Mouse (Mus musculus) hindbrain, embryonic 11.5 days (tissue): Measurements from ENCODE around the gene Stac2. TPM values are rescaled to one million over a fixed set of nuclear protein-coding genes. Genes with fewer than 3 reads are reported as not detected.

Experiments
- ATAC-seq: fragments of 200-750 bp; cut with Nextera tagmentation; 2 replicates; pipeline ENCODE4 v1.8.0; 2017; ENCODE audit warnings: mild to moderate bottlenecking, moderate TSS enrichment, moderate library complexity; ENCODE audit not compliant: low FRiP score
- DNase-seq: peaks from one replicate; pipeline ENCODE4 v3.0.0-alpha.2; 2015; ENCODE audit warnings: low spot score
- H3K27ac ChIP-seq: fragments of 300-500 bp; sonication (generic); 2 replicates; pipeline ENCODE4 v1.5.1; 2014; ENCODE audit warnings: mild to moderate bottlenecking, low read depth, low read length
- H3K27me3 ChIP-seq: fragments of 300-500 bp; sonication (generic); 2 replicates; pipeline ENCODE4 v1.6.1; 2014; ENCODE audit warnings: mild to moderate bottlenecking, low read length, moderate library complexity, mixed read lengths; ENCODE audit not compliant: control insufficient read depth, insufficient read depth
- H3K36me3 ChIP-seq: fragments of 300-500 bp; sonication (generic); 2 replicates; pipeline ENCODE4 v1.6.1; 2014; ENCODE audit warnings: mild to moderate bottlenecking, low read length, moderate library complexity, mixed read lengths; ENCODE audit not compliant: control insufficient read depth, insufficient read depth
- H3K4me1 ChIP-seq: fragments of 300-500 bp; sonication (generic); replicated peaks from 2 replicates; pipeline ENCODE4 v1.6.1; 2014; ENCODE audit warnings: low read length, mixed read lengths; ENCODE audit not compliant: control insufficient read depth, insufficient read depth
- H3K4me2 ChIP-seq: fragments of 300-500 bp; sonication (generic); replicated peaks from 2 replicates; pipeline ENCODE4 v1.6.1; 2014; ENCODE audit warnings: mild to moderate bottlenecking, low read depth, low read length
- H3K4me3 ChIP-seq: fragments of 300-500 bp; sonication (generic); 2 replicates; pipeline ENCODE4 v1.5.1; 2014; ENCODE audit warnings: low read depth, low read length
- H3K9ac ChIP-seq: fragments of 300-500 bp; sonication (generic); 2 replicates; pipeline ENCODE4 v1.6.1; 2014; ENCODE audit warnings: low read depth, low read length
- H3K9me3 ChIP-seq: fragments of 300-500 bp; sonication (generic); 2 replicates; pipeline ENCODE4 v1.6.1; 2016; ENCODE audit warnings: low read length; ENCODE audit not compliant: control insufficient read depth
- WGBS: fragments of 180-500 bp; shearing (Covaris S2); extraction: QIAGEN DNeasy Blood & Tissue Kit; methylation state at CpG from one replicate; pipeline ENCODE4 v1.1.7; 2014; 5-methylcytosine and 5-hydroxymethylcytosine counted together
- polyA plus RNA-seq: library from polyadenylated mRNA; unstranded; fragments of >200 nt; fragmentation: Nextera tagmentation; extraction: Ambion mirVana; gene quantifications from 2 replicates; pipeline ENCODE4 v1.2.1, GENCODE M21; 2014

The Stac2 gene
- polyA plus RNA-seq, 1 experiment from 2014 or later = 1.4 TPM

DNA sequence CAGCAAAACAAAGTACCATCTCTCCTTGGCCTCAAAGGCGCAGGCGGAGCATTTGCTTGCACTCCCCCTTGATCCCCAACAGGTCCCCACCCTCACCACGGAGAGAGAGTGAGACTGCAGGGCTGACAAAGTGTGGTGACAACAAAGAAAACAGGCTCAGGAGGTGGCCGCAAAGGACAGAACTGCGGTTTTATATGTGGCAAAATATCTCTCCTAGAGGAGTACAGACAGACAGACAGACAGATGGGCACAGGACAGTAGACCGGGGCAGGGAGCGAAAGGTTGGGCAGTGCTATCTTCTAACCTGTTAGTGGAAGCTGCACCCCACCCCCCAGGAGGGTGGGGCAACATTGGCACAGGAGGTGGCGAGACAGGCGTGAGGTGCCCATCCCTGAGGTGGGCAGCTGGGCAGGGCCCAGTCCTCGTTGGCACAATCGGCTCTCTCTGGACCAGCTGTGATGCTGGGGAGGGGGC, 51.9 kb downstream of the Stac2 start:
- 36% methylated on average over 11 of the region's 11 CpGs for WGBS
- ATAC-seq (no peak), DNase-seq (no peak)
- Histone ChIP-seq H3K4me2 (no peak overlapping the region), H3K27ac (no peak overlapping the region), H3K9me3 (no peaks in the 10 kb centered on the region), H3K36me3 (no peaks in the 10 kb centered on the region), H3K4me1 (peaks cover 2% of the 10 kb centered on the region; the same call in 1 of the 2 replicates), H3K27me3 (peaks cover 4% of the 10 kb centered on the region; the same call in 1 of the 2 replicates), H3K9ac (no peak overlapping the region), H3K4me3 (no peak overlapping the region)

DNA sequence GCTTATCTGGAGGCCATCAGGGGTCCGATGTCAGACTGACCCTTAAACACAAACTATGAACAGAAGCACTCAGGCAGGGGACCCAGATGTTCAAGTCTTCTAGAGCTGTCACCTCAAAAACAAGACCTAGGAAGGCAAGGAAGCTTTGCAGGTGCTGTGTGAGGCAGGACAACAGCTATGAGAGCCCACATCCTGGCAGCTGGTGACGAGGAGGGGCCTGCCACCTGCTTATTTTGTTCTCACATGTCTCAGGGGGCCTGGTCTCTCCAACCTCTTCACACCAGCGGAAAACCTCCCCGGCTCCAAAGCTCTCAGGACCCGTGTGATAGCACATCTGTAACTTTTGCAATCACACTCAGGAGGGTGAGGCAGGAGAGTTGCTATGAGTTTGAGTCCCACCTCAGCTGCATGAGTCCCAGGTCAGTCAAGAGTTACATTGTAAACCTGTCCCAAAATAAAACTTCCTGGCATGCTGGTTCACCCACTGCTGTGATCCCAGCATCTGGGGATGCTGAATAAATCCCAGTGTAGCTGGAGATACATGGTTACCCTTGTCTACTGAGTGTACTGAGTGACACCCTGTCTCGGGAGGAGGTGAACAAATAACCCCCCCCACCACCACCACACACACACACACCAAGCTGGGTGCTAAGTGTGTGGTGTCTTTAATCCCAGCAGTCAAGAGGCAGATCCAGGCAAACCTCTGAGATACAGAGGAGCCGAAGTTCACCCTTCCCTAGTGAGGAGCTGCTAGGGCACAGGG, 52.7 kb downstream of the Stac2 start:
- Histone ChIP-seq H3K27ac (no peak overlapping the region), H3K9me3 (no peaks in the 10 kb centered on the region), H3K36me3 (no peaks in the 10 kb centered on the region), H3K9ac (no peak overlapping the region), H3K4me2 (no peak overlapping the region), H3K4me1 (peaks cover 2% of the 10 kb centered on the region; the same call in 1 of the 2 replicates), H3K27me3 (peaks cover 4% of the 10 kb centered on the region; the same call in 1 of the 2 replicates), H3K4me3 (no peak overlapping the region)
- WGBS = 43% methylated on average over 7 of the region's 7 CpGs
- ATAC-seq (no peak), DNase-seq (no peak)

DNA sequence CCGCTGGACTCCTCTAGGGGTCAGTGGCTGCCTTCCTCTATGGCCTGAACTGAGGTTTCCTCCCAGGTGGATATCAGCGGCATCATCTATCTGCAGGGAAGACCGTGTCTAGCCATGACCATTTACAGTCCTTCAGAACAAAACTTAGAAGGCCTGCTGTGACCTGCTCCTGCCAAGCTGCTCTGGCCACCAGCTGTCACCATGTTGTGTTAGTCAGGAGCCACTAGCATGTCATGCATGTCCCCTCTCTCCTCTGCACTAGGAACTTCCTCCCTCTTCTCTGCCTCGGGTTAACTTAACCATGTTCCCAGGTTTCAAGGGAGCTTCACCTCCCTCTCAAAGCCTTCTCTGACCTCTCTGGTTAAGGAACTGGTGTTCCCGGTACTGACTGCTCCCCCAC, 53.5 kb downstream of the Stac2 start:
- no peak overlapping the region for H3K9ac ChIP-seq
- no peak for ATAC-seq
- 68% methylated on average over 5 of the region's 5 CpGs for WGBS
- no peaks in the 10 kb centered on the region for H3K36me3 ChIP-seq
- H3K27ac ChIP-seq = no peak overlapping the region
- no peaks in the 10 kb centered on the region for H3K9me3 ChIP-seq
- H3K4me1 ChIP-seq = peaks cover 6% of the 10 kb centered on the region
- no peak for DNase-seq
- peaks cover 6% of the 10 kb centered on the region; the same call in 1 of the 2 replicates for H3K27me3 ChIP-seq
- no peak overlapping the region for H3K4me2 ChIP-seq
- H3K4me3 ChIP-seq = no peak overlapping the region

DNA sequence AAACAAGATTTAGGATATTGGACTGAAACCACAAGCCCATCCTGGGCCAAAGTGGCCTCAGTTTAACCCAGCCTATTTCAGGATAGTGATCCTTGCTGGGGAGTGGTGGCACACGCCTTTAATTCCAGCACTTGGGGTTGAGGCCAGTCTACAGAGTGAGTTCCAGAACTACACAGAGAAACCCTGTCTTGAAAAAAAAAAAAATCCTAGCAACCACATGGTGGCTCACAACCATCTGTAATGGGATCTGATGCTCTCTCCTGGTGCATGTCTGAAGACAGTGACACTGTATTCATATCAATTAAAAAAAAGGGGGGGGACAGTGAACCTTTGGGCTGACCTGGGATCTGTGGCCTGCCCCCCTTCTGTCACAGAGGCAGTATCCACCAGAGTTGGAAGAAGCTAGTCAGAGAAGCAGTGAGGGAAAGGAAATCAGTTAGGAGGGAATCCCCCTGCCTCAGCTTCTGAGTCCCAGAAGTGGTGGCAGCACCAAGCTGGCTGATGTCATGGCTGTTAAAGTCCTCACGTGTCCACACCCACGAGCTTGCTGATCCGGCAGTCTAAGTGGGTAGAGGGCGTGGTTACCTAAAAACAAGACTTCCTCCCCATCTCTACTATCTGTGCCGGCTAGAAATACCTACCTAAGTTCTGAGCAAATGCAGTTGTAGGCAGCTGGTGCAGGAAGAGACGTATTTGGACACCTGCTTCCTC, 54.2 kb downstream of the Stac2 start:
- Histone ChIP-seq H3K27me3 (peaks cover 6% of the 10 kb centered on the region; the same call in 1 of the 2 replicates), H3K9ac (no peak overlapping the region), H3K9me3 (no peaks in the 10 kb centered on the region), H3K4me3 (no peak overlapping the region), H3K36me3 (no peaks in the 10 kb centered on the region), H3K27ac (no peak overlapping the region), H3K4me2 (no peak overlapping the region), H3K4me1 (peaks cover 6% of the 10 kb centered on the region)
- ATAC-seq (no peak), DNase-seq (no peak)
- WGBS = 62% methylated on average over 7 of the region's 7 CpGs

DNA sequence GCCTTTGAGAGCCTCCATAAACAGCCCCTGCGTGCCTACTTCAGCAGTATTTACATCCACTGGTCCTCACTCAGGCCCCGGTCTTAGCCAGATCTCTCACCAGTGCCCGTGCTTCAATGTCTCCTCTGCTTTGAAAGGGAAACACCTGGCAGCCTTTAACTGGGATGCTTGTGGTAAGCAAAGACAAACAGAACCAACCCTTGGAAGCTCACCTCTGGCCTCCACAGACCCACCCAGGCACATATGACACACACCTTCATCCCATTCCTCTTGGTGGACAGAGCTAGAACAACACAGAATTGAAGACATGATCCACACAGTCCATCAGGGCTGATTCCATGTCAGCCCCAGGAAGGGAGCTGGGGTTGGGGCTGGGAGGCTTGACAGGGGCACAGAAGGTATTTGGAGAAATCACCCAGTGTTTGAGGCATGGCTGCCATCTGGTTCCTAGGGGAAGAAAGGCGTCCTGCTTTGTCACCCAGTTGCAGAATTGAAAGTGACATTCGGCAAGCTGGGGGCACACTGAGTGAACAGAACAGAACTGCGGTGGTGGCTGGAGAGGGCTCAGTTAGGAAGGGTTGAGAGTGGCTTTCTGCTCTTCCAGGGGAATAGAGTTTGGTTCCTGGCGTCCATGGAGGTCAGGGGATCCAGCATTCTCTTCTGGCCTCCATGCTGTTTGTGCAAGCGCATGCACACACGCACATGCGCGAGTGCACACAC, 55.0 kb downstream of the Stac2 start:
- Histone ChIP-seq H3K4me1 (peaks cover 4% of the 10 kb centered on the region), H3K27me3 (peaks cover 6% of the 10 kb centered on the region; the same call in 1 of the 2 replicates), H3K9me3 (no peaks in the 10 kb centered on the region), H3K36me3 (no peaks in the 10 kb centered on the region), H3K9ac (no peak overlapping the region), H3K27ac (no peak overlapping the region), H3K4me2 (no peak overlapping the region), H3K4me3 (no peak overlapping the region)
- DNase-seq = no peak
- no peak for ATAC-seq
- 80% methylated on average over 11 of the region's 11 CpGs for WGBS

DNA sequence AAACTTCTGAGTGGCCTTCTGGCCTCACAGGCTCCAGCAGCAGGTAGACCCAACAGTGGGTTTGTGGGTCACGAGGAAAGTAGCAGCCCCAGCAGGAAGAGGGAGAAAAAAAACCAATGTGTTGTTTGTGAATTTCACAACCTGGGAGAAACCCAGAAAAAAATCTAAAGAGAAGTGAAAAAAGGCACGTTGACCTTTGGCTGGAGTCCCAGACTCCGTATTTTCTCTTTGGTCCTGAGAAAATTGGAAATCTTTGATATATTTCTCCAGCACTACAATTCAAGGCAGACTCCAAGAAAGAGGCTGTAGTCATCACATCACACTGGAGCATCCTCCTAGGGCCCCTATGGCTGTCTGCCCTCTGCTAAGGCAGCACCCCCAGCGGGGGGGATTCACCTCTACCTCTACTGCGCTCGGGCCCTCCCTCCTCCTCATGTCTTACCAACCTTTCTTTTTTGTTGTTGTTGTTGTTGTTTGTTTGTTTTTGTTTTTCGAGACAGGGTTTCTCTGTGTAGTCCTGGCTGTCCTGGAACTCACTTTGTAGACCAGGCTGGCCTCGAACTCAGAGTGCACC, 55.8 kb downstream of the Stac2 start:
- Histone ChIP-seq H3K36me3 (no peaks in the 10 kb centered on the region), H3K9me3 (no peaks in the 10 kb centered on the region), H3K27me3 (peaks cover 6% of the 10 kb centered on the region; the same call in 1 of the 2 replicates), H3K27ac (no peak overlapping the region), H3K4me1 (peaks cover 4% of the 10 kb centered on the region), H3K4me3 (no peak overlapping the region), H3K4me2 (no peak overlapping the region), H3K9ac (no peak overlapping the region)
- ATAC-seq (no peak), DNase-seq (no peak)
- WGBS = 77% methylated on average over 8 of the region's 8 CpGs

DNA sequence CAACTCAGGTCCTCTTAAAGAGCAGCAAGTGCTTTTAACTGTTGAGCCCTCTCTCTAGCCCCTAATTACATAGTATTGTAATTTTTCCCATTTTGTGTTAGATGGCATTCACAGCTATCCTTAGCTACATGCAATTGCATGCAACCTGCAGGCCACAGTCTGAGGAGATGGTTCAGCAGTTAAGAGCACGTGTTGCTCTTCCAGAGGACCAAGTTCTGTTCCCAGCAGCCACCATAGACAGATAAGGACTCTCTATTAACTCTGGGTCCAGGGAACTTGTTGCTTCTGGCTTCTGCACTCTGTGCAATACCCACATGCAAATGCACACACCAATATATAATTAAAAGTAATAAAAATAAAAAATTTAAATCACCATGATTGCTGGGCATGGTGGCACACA, 56.6 kb downstream of the Stac2 start:
- H3K36me3 ChIP-seq = no peaks in the 10 kb centered on the region
- ATAC-seq = no peak
- H3K9ac ChIP-seq = no peak overlapping the region
- H3K27ac ChIP-seq = no peak overlapping the region
- H3K9me3 ChIP-seq = no peaks in the 10 kb centered on the region
- peaks cover 5% of the 10 kb centered on the region; the same call in 1 of the 2 replicates for H3K27me3 ChIP-seq
- H3K4me2 ChIP-seq = no peak overlapping the region
- DNase-seq = no peak
- no peak overlapping the region for H3K4me3 ChIP-seq
- peaks cover 4% of the 10 kb centered on the region for H3K4me1 ChIP-seq
- WGBS = 72% methylated on average over 1 of the region's 1 CpGs

DNA sequence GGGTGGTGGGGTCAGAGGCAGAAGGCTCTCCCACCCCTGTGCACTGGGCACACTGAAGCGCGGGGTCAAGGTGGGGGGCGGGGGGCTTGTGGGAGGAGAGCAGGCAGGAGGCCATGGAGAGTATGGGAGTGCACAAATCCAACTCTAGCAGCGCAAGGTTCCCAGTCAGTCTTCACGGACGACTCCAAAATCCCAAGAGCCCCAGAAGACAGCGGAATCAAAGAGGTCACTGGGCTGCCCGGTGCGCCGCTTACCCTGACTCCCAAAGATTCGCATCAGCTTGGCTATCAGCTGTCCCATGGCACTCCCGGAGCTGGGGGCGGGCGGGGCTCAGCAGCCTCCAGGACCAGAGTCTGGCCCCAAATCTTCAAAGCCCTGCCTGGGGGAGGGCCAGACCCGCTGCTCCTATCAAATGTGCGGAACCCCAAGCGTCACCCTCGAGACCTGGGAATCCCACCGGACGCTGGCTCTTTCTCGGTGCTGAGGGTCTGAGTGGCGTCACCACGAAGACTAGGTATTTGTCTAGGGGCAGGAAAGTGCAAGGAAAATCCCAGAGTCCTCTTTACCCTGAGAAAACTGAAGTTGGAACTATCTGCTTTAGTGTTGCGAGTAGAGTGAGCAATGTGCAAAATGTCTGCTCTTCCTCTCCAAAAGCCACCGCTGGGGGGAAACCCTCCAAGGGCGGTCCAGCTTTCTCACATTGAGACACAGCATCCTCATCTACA, 57.5 kb downstream of the Stac2 start, which contains the start of gene Arl5c:
TSS of gene Arl5c (minus strand) at position 618 of the 725 bp plus-strand sequence.
- ATAC-seq (peak; percentile 70), DNase-seq (peak; percentile 53)
- WGBS = 1% methylated on average over 26 of the region's 26 CpGs
- Histone ChIP-seq H3K4me3 (peak within 1 kb of the TSS; percentile 42), H3K27ac (no peak within 1 kb of the TSS), H3K27me3 (peaks cover 2% of the 10 kb centered on the region; the same call in 1 of the 2 replicates), H3K4me2 (peak within 1 kb of the TSS; percentile 79), H3K9me3 (no peaks in the 10 kb centered on the region), H3K4me1 (peaks cover 4% of the 10 kb centered on the region), H3K36me3 (no peaks in the 10 kb centered on the region), H3K9ac (peak within 1 kb of the TSS; percentile 40; the same call in 1 of the 2 replicates)
